Mouse (Mus musculus) heart, embryonic 14.5 days (tissue): Measurements from ENCODE around the gene Slc15a4. TPM values are rescaled to one million over a fixed set of nuclear protein-coding genes. Genes with fewer than 3 reads are reported as not detected.

ENCODE experiments used
- ATAC-seq: fragments of 200-750 bp; cut with Nextera tagmentation; 2 replicates; pipeline ENCODE4 v1.8.0; 2017; ENCODE audit warnings: low read depth, moderate TSS enrichment; ENCODE audit not compliant: insufficient number of reproducible peaks, insufficient read depth, low FRiP score
- H3K27ac ChIP-seq, 2 experiments: fragments of 200-500 bp in 1 of 2; fragments of 300-500 bp in 1 of 2; sonication (generic) in 1 of 2; replicated peaks in 1 of 2; 2 replicates each; pipeline ENCODE4 v1.5.1; 2012 to 2014; ENCODE audit warnings: low read depth in 2 of 2, low read length in 2 of 2, control low read depth in 1 of 2, mild to moderate bottlenecking in 1 of 2, mixed read lengths in 1 of 2; ENCODE audit not compliant: control insufficient read depth in 1 of 2, insufficient read depth in 1 of 2
- H3K27me3 ChIP-seq: fragments of 300-500 bp; sonication (generic); 2 replicates; pipeline ENCODE4 v1.6.1; 2014; ENCODE audit warnings: mild to moderate bottlenecking, low read length, control low read depth; ENCODE audit not compliant: control insufficient read depth, insufficient read depth
- H3K36me3 ChIP-seq: fragments of 300-500 bp; sonication (generic); 2 replicates; pipeline ENCODE4 v1.6.1; 2014; ENCODE audit warnings: mild to moderate bottlenecking, control low read depth, low read length, mixed read lengths; ENCODE audit not compliant: control insufficient read depth, insufficient read depth
- H3K4me1 ChIP-seq, 2 experiments: fragments of 200-500 bp in 1 of 2; fragments of 300-500 bp in 1 of 2; sonication (generic) in 1 of 2; 2 replicates each; pipeline ENCODE4 v1.6.1; 2012 to 2014; ENCODE audit warnings: low read length in 2 of 2, control low read depth in 1 of 2, mixed read lengths in 1 of 2; ENCODE audit not compliant: control insufficient read depth in 2 of 2, insufficient read depth in 2 of 2
- H3K4me2 ChIP-seq: fragments of 300-500 bp; sonication (generic); 2 replicates; pipeline ENCODE4 v1.6.1; 2014; ENCODE audit warnings: mild to moderate bottlenecking, low read length
- H3K4me3 ChIP-seq, 2 experiments: fragments of 200-500 bp in 1 of 2; fragments of 300-500 bp in 1 of 2; sonication (generic) in 1 of 2; 2 replicates each; pipeline ENCODE4 v1.5.1; 2012 to 2014; ENCODE audit warnings: low read length in 2 of 2, mild to moderate bottlenecking in 2 of 2, control low read depth in 1 of 2, low read depth in 1 of 2, moderate library complexity in 1 of 2; ENCODE audit not compliant: control insufficient read depth in 1 of 2, insufficient read depth in 1 of 2
- H3K9ac ChIP-seq: fragments of 300-500 bp; sonication (generic); 2 replicates; pipeline ENCODE4 v1.6.1; 2014; ENCODE audit warnings: mild to moderate bottlenecking, low read length
- H3K9me3 ChIP-seq: fragments of 300-500 bp; sonication (generic); 2 replicates; pipeline ENCODE4 v1.6.1; 2016; ENCODE audit warnings: low read length, control low read depth; ENCODE audit not compliant: control insufficient read depth
- WGBS: fragments of 180-500 bp; shearing (Covaris S2); extraction: QIAGEN DNeasy Blood & Tissue Kit; methylation state at CpG from one replicate; pipeline ENCODE4 v1.1.7; 2014; 5-methylcytosine and 5-hydroxymethylcytosine counted together
- polyA plus RNA-seq: library from polyadenylated mRNA; unstranded; fragments of >200 nt; fragmentation: Nextera tagmentation; extraction: Ambion mirVana; gene quantifications from 2 replicates; pipeline ENCODE4 v1.2.1, GENCODE M21; 2014

The Slc15a4 gene
- polyA plus RNA-seq, 1 experiment from 2014 or later = 14.2 TPM

- ATAC-seq = no peak
- peaks cover 7% of the 10 kb centered on the region for H3K27me3 ChIP-seq
Observed at GRCm38 (mm10) chr5:127638177-127638576, 5.5 kb upstream of the Slc15a4 start.

GRCm38 (mm10) chr5:127637622-127638021 is 4.9 kb upstream of the Slc15a4 start:
- H3K9ac ChIP-seq = no peak overlapping the region
- peaks cover 11% of the 10 kb centered on the region; the same call in 1 of the 2 replicates for H3K9me3 ChIP-seq
- no peak overlapping the region for H3K4me2 ChIP-seq
- 65% methylated on average over 4 of the region's 4 CpGs for WGBS
- peaks cover 11% of the 10 kb centered on the region for H3K27me3 ChIP-seq
- H3K27ac ChIP-seq = no peak overlapping the region
- no peak overlapping the region for H3K4me3 ChIP-seq
- ATAC-seq = no peak
- H3K4me1 ChIP-seq = peaks cover 0 to under 1% of the 10 kb centered on the region in 2 experiments; a peak in 2 of 4 replicates
- H3K36me3 ChIP-seq = no peaks in the 10 kb centered on the region

More at GRCm38 (mm10) chr5:127638177-127638576, 5.5 kb upstream of the Slc15a4 start:
- Histone ChIP-seq H3K4me1 (no peaks in the 10 kb centered on the region), H3K4me2 (no peak overlapping the region), H3K9me3 (peaks cover 12% of the 10 kb centered on the region; the same call in 1 of the 2 replicates), H3K9ac (no peak overlapping the region), H3K36me3 (no peaks in the 10 kb centered on the region), H3K4me3 (no peak overlapping the region), H3K27ac (no peak overlapping the region)
- WGBS = 85% methylated on average over 2 of the region's 2 CpGs

DNA sequence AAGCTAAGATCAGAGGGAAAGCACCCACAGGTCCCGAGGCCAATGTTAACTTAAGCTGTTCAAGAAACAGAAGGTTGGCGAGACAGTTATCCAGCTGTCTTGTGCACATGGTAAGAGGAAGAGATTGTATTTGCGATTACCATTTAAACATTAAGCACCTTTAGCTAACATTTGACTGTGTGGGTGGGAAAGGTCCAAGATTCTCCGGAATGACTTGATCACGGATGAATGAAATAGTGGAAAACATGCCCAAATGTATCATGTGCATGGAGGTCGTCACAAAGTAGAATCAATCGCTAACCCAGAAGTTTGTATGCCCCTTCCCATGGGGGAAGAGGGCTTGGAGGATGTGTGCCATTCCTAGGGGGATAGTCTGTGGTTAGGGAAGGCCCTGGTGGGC is 969 bp upstream of the Slc15a4 start:
- 84% methylated on average over 7 of the region's 7 CpGs for WGBS

DNA sequence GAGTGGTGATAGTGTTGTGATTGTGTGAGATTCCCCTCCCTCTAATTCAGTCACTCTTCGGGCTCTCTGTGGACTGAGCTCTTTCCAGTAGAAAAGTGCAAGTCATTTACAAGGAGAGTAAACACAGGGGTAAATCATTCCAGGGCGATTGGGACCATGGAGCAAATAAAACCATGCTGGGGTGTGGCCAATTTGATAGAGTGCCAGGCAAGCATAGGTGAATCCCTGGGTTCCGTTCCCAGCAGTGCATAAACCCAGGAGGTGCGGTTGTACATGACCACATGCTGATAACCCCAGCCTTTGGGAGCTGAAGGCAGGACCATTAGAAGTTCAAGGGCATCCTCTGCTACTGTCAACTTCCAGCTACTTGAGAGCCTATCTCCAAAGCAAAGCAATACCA is 491 bp upstream of the Slc15a4 start:
- Histone ChIP-seq H3K9ac (no peak overlapping the region), H3K36me3 (no peaks in the 10 kb centered on the region), H3K27ac (no peak overlapping the region), H3K27me3 (peaks cover 36% of the 10 kb centered on the region), H3K4me3 (no peak overlapping the region), H3K9me3 (no peaks in the 10 kb centered on the region), H3K4me2 (peak overlapping the region; percentile 71; the same call in 1 of the 2 replicates), H3K4me1 (peaks cover 3 to 7% of the 10 kb centered on the region in 2 experiments; a peak in 3 of 4 replicates)
- ATAC-seq = no peak
- WGBS = 20% methylated on average over 4 of the region's 4 CpGs

More for the DNA sequence above, 969 bp upstream of the Slc15a4 start:
- ATAC-seq = no peak
- Histone ChIP-seq H3K27me3 (peaks cover 36% of the 10 kb centered on the region), H3K9ac (no peak overlapping the region), H3K9me3 (no peaks in the 10 kb centered on the region), H3K4me1 (peaks cover 3 to 7% of the 10 kb centered on the region in 2 experiments; a peak in 3 of 4 replicates), H3K4me2 (no peak overlapping the region), H3K36me3 (no peaks in the 10 kb centered on the region), H3K4me3 (no peak overlapping the region), H3K27ac (no peak overlapping the region)

DNA sequence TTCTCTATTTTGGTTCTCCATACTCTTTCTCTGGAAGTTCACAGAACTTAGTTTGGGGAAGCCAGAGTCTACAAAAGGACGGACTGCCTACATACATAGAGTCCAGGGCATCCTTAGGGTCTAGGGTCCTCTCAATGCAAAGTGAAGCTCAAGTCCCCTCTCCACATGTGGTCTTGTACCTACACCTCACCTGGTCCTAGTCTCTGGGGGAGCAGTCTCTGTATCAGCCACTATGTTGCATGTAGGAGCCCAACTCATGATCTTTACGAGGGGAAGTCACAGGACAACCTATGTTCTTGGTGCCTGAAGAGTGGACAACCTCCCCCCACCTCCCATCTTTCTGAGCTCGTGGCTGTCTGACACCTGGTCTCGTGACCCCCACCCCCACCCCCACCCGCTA is 1.0 kb downstream of the Slc15a4 start:
- peak overlapping the region; percentile 71 for H3K4me2 ChIP-seq
- H3K4me1 ChIP-seq = peaks cover 3 to 7% of the 10 kb centered on the region in 2 experiments; a peak in 3 of 4 replicates
- no peak for ATAC-seq
- no peaks in the 10 kb centered on the region for H3K9me3 ChIP-seq
- no peak overlapping the region for H3K4me3 ChIP-seq
- WGBS = 3% methylated on average over 5 of the region's 5 CpGs
- H3K36me3 ChIP-seq = no peaks in the 10 kb centered on the region
- H3K27me3 ChIP-seq = peaks cover 36% of the 10 kb centered on the region
- H3K27ac ChIP-seq = no peak overlapping the region
- H3K9ac ChIP-seq = no peak overlapping the region

DNA sequence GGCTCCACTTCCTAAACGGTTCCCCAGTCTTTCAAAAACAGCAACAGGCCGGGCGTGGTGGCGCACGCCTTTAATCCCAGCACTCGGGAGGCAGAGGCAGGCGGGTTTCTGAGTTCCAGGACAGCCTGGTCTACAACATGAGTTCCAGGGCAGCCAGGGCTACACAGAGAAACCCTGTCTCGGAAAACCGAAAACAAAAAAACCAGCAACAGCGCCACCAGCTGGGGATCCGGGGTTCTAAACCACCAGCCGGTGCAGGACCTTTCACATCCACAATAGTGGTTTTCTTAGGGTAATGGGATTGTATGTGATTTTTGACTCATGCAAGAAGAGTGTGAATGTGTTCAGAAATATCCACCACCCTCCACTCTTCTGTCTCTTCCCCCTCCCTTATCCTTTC is 5.5 kb downstream of the Slc15a4 start:
- H3K27ac ChIP-seq = no peak overlapping the region
- H3K4me1 ChIP-seq = peaks cover 2 to 3% of the 10 kb centered on the region in 2 experiments; a peak in 3 of 4 replicates
- no peak overlapping the region for H3K4me3 ChIP-seq
- no peaks in the 10 kb centered on the region for H3K36me3 ChIP-seq
- H3K27me3 ChIP-seq = peaks cover 21% of the 10 kb centered on the region
- WGBS = 86% methylated on average over 12 of the region's 12 CpGs
- ATAC-seq = no peak
- H3K4me2 ChIP-seq = no peak overlapping the region
- no peaks in the 10 kb centered on the region; the same call in 1 of the 2 replicates for H3K9me3 ChIP-seq
- no peak overlapping the region for H3K9ac ChIP-seq

- Histone ChIP-seq H3K9ac (no peak overlapping the region), H3K27me3 (no peaks in the 10 kb centered on the region; the same call in 1 of the 2 replicates), H3K4me2 (no peak overlapping the region), H3K27ac (no peak overlapping the region), H3K9me3 (no peaks in the 10 kb centered on the region; the same call in 1 of the 2 replicates), H3K4me1 (no peaks in the 10 kb centered on the region), H3K4me3 (no peak overlapping the region), H3K36me3 (no peaks in the 10 kb centered on the region)
- ATAC-seq = no peak
- WGBS = 70% methylated on average over 10 of the region's 10 CpGs
Observed at GRCm38 (mm10) chr5:127624427-127625213, 8.1 kb downstream of the Slc15a4 start.
